Mouse (Mus musculus) small intestine, adult 2 months (tissue): ENCODE data around the gene Igtp.

ENCODE experiments used
- CTCF ChIP-seq: fragments of 200-500 bp; IDR thresholded peaks from 2 replicates; pipeline ENCODE4 v1.5.1; 2012; ENCODE audit warnings: low read depth, mild to moderate bottlenecking, control low read depth, inconsistent platforms, low read length, moderate library complexity, mixed read lengths; ENCODE audit not compliant: insufficient replicate concordance, insufficient read length; ENCODE audit errors: extremely low read depth
- POLR2A ChIP-seq: fragments of 200-500 bp; IDR thresholded peaks from 2 replicates; pipeline ENCODE4 v1.6.1; 2012; ENCODE audit warnings: low read depth, mild to moderate bottlenecking, control low read depth, inconsistent platforms, low read length, moderate library complexity

DNA sequence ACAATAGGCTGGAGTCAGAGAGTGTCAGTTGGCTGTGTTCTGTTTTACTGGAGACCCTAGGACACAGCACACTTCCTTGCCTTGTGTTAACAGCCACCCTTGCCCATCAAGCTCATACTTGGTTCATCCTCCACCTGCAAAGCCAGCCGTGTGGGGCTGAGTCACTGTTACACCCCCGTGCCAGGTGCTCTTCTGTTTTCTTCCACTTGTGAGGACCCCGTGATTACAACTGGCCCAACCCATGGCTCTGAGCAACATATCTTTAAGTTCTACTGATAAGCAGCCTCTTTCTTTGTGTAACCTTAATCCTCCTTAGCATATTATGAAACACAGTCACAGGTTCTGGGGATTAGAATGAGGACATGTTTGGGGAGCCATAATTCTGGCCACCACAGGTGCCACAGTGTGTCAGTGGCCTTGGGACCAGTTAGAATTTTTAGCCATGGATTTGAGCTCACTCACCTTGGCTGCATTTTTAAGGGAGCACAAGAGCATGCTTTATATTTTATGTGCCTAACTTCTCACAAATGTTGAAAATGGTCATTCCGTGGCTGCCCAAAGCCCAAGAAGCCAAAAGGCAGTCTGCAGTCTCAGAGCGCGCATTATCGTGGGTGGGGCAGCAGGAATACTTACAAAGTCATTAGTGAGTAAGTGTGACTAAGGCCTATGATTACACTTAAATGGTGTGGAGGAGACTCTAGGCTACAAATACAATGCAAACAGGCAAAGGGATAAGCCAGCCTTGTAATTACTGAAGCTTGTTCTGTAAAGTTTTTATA is 50.0 kb downstream of the Igtp start:
- TF ChIP-seq CTCF (no peak), POLR2A (no peak)
